Mouse (Mus musculus): ENCODE measurements around the gene Ano8. TPM values are rescaled to one million over a fixed set of nuclear protein-coding genes. Genes with fewer than 3 reads are reported as not detected.
"Not testable (repeated sequence)": the region's sequence is repeated elsewhere in the genome, so short reads cannot be mapped to it uniquely, and the experiment has no call there.

Ano8 gene
- polyA plus RNA-seq, 1 experiment from 2014 or later, result 1.4 TPM

DNA sequence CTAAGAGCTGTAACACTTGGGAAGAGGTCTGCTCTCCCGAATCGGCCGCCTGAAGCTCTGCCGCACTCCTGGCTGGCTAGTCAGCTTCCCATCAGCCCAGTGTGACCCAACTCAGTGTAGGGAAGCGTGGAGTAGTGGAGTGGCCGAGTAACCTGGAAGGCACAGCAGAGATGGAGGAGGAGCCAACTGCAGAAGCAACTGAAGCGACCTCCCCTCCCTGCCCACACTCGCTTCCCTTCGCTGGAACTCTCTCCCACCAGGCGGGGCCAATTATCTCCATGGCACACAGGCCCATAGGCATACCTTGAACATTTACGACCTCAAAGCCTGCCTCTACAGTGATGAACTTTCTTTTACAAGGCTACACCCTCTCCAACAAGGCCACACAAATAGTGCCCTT is 34.0 kb downstream of the Ano8 start:
- 36% methylated on average over 11 of the region's 11 CpGs for WGBS
- Histone ChIP-seq H3K27ac (no peak overlapping the region), H3K9me3 (no peaks in the 10 kb centered on the region), H3K27me3 (replicated peaks) (no peaks in the 10 kb centered on the region), H3K4me1 (replicated peaks) (no peaks in the 10 kb centered on the region), H3K4me3 (replicated peaks) (no peak overlapping the region), H3K36me3 (no peaks in the 10 kb centered on the region), H3K4me2 (replicated peaks) (no peak overlapping the region), H3K9ac (no peak overlapping the region)
- peak; percentile 34; the same call in 1 of the 2 replicates for ATAC-seq

GRCm38 (mm10) chr8:71451337-71451736 is 34.4 kb downstream of the Ano8 start:
- Histone ChIP-seq H3K36me3 (no peaks in the 10 kb centered on the region), H3K4me3 (replicated peaks) (no peak overlapping the region), H3K4me2 (replicated peaks) (no peak overlapping the region), H3K4me1 (replicated peaks) (no peaks in the 10 kb centered on the region), H3K27ac (no peak overlapping the region), H3K9ac (no peak overlapping the region), H3K27me3 (replicated peaks) (no peaks in the 10 kb centered on the region), H3K9me3 (no peaks in the 10 kb centered on the region)
- WGBS, result 66% methylated on average over 4 of the region's 4 CpGs
- ATAC-seq, result no peak

- Histone ChIP-seq H3K4me3 (replicated peaks) (no peak overlapping the region), H3K4me2 (replicated peaks) (no peak overlapping the region), H3K27me3 (replicated peaks) (no peaks in the 10 kb centered on the region), H3K36me3 (no peaks in the 10 kb centered on the region), H3K9me3 (no peaks in the 10 kb centered on the region), H3K27ac (no peak overlapping the region), H3K4me1 (replicated peaks) (no peaks in the 10 kb centered on the region), H3K9ac (no peak overlapping the region)
- WGBS, result 84% methylated on average over 7 of the region's 7 CpGs
- ATAC-seq, result no peak
Measured at GRCm38 (mm10) chr8:71445096-71445495, 40.7 kb downstream of the Ano8 start.

DNA sequence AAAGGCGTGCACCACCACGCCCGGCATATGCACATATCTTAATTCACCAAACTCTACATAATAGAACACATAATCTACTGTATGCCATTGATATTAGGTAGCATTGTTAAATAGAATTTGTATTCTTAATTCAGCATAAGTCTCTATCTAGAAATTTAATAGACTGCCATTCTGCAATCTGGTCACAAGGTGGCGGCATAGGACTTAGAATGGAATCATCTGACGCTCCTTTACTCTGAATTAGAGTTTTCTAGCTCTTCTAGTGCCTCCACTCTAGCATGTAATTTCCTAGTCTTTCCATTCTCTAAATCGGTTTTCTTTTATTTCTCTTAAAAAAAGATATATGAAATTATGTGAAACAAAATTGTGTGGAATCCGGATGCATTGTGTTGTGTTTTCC is 44.4 kb downstream of the Ano8 start:
- no peaks in the 10 kb centered on the region for H3K36me3 ChIP-seq
- H3K9me3 ChIP-seq, result no peaks in the 10 kb centered on the region
- H3K4me3 ChIP-seq (replicated peaks), result no peak overlapping the region
- H3K4me2 ChIP-seq (replicated peaks), result no peak overlapping the region
- ATAC-seq, result no peak; the same call in 1 of the 2 replicates
- H3K27me3 ChIP-seq (replicated peaks), result no peaks in the 10 kb centered on the region
- H3K9ac ChIP-seq, result no peak overlapping the region
- no peak overlapping the region for H3K27ac ChIP-seq
- under 1% methylated on average over 7 of the region's 7 CpGs for WGBS
- no peaks in the 10 kb centered on the region for H3K4me1 ChIP-seq (replicated peaks)

GRCm38 (mm10) chr8:71437041-71437440 is 48.7 kb downstream of the Ano8 start:
- Histone ChIP-seq H3K27ac (no peak overlapping the region), H3K27me3 (replicated peaks) (no peaks in the 10 kb centered on the region), H3K9ac (no peak overlapping the region), H3K4me3 (replicated peaks) (no peak overlapping the region), H3K4me1 (replicated peaks) (no peaks in the 10 kb centered on the region), H3K9me3 (no peaks in the 10 kb centered on the region), H3K36me3 (no peaks in the 10 kb centered on the region), H3K4me2 (replicated peaks) (no peak overlapping the region)
- no peak for ATAC-seq
- WGBS, result 49% methylated on average over 3 of the region's 3 CpGs

GRCm38 (mm10) chr8:71432935-71433334 is 52.8 kb downstream of the Ano8 start:
- not testable (repeated sequence) for H3K4me1 ChIP-seq (replicated peaks); H3K36me3 ChIP-seq; H3K4me3 ChIP-seq (replicated peaks); H3K27ac ChIP-seq; H3K9me3 ChIP-seq; H3K4me2 ChIP-seq (replicated peaks); ATAC-seq; H3K27me3 ChIP-seq (replicated peaks); H3K9ac ChIP-seq
- WGBS, result 83% methylated on average over 1 of the region's 1 CpGs

Other genes with a start within 250 kb of the Ano8 start
- gene Myo9b, start 213.2 kb downstream of the Ano8 start, polyA plus RNA-seq (2015; fragmentation: Nextera tagmentation; extraction: Ambion mirVana), result 15.4 and 19.5 TPM in 2 replicates
- gene Haus8, start 213.0 kb downstream of the Ano8 start, polyA plus RNA-seq (2015; fragmentation: Nextera tagmentation; extraction: Ambion mirVana), result 44.5 and 51.6 TPM in 2 replicates
- 93.5 and 93.8 TPM in 2 replicates for gene Use1, start 119.1 kb downstream of the Ano8 start, polyA plus RNA-seq (2015; fragmentation: Nextera tagmentation; extraction: Ambion mirVana)
- 6.7 and 7.9 TPM in 2 replicates for gene Ocel1, start 114.7 kb downstream of the Ano8 start, polyA plus RNA-seq (2015; fragmentation: Nextera tagmentation; extraction: Ambion mirVana)
- 81.1 and 85.7 TPM in 2 replicates for gene Nr2f6, start 104.0 kb downstream of the Ano8 start, polyA plus RNA-seq (2015; fragmentation: Nextera tagmentation; extraction: Ambion mirVana)
- 8.8 and 10.8 TPM in 2 replicates for gene Ushbp1, start 90.2 kb downstream of the Ano8 start, polyA plus RNA-seq (2015; fragmentation: Nextera tagmentation; extraction: Ambion mirVana)
- 97.8 and 99.8 TPM in 2 replicates for gene Babam1, start 89.1 kb downstream of the Ano8 start, polyA plus RNA-seq (2015; fragmentation: Nextera tagmentation; extraction: Ambion mirVana)
- 31.6 and 41.6 TPM in 2 replicates for gene Ankle1, start 80.0 kb downstream of the Ano8 start, polyA plus RNA-seq (2015; fragmentation: Nextera tagmentation; extraction: Ambion mirVana)
- 34.6 and 37.5 TPM in 2 replicates for gene Abhd8, start 22.3 kb downstream of the Ano8 start, polyA plus RNA-seq (2015; fragmentation: Nextera tagmentation; extraction: Ambion mirVana)
- 199 and 214 TPM in 2 replicates for gene Mrpl34, start 21.0 kb downstream of the Ano8 start, polyA plus RNA-seq (2015; fragmentation: Nextera tagmentation; extraction: Ambion mirVana)
- gene Dda1, start 16.8 kb downstream of the Ano8 start, polyA plus RNA-seq (2015; fragmentation: Nextera tagmentation; extraction: Ambion mirVana), result 90.2 and 91.3 TPM in 2 replicates
- 13.6 and 16.3 TPM in 2 replicates for gene Gtpbp3, start 2.1 kb upstream of the Ano8 start, polyA plus RNA-seq (2015; fragmentation: Nextera tagmentation; extraction: Ambion mirVana)
- 76.8 and 79.2 TPM in 2 replicates for gene Plvap, start 25.8 kb upstream of the Ano8 start, polyA plus RNA-seq (2015; fragmentation: Nextera tagmentation; extraction: Ambion mirVana)
- gene Ccdc194, start 39.7 kb upstream of the Ano8 start, polyA plus RNA-seq (2015; fragmentation: Nextera tagmentation; extraction: Ambion mirVana), result 0.32 and 0.43 TPM in 2 replicates
- 43.0 and 45.5 TPM in 2 replicates for gene Bst2, start 51.5 kb upstream of the Ano8 start, polyA plus RNA-seq (2015; fragmentation: Nextera tagmentation; extraction: Ambion mirVana)
- 103 and 115 TPM in 2 replicates for gene Mvb12a, start 57.0 kb upstream of the Ano8 start, polyA plus RNA-seq (2015; fragmentation: Nextera tagmentation; extraction: Ambion mirVana)
- gene Tmem221, start 72.9 kb upstream of the Ano8 start, polyA plus RNA-seq (2015; fragmentation: Nextera tagmentation; extraction: Ambion mirVana), result 2.1 and 2.8 TPM in 2 replicates
- 0.06 TPM in 1 of 2 replicates, not detected in the other for gene Nxnl1, start 80.6 kb upstream of the Ano8 start, polyA plus RNA-seq (2015; fragmentation: Nextera tagmentation; extraction: Ambion mirVana)
- gene Slc27a1, start 82.9 kb upstream of the Ano8 start, polyA plus RNA-seq (2015; fragmentation: Nextera tagmentation; extraction: Ambion mirVana), result 23.3 and 25.1 TPM in 2 replicates
- 241 and 243 TPM in 2 replicates for gene Pgls, start 106.2 kb upstream of the Ano8 start, polyA plus RNA-seq (2015; fragmentation: Nextera tagmentation; extraction: Ambion mirVana)
- 2.9 and 3.6 TPM in 2 replicates for gene Fam129c, start 111.7 kb upstream of the Ano8 start, polyA plus RNA-seq (2015; fragmentation: Nextera tagmentation; extraction: Ambion mirVana)
- 70.8 and 73.5 TPM in 2 replicates for gene Colgalt1, start 125.0 kb upstream of the Ano8 start, polyA plus RNA-seq (2015; fragmentation: Nextera tagmentation; extraction: Ambion mirVana)
- gene Unc13a, start 185.8 kb upstream of the Ano8 start, polyA plus RNA-seq (2015; fragmentation: Nextera tagmentation; extraction: Ambion mirVana), result 1.3 and 1.5 TPM in 2 replicates
- gene Jak3, start 190.3 kb upstream of the Ano8 start, polyA plus RNA-seq (2015; fragmentation: Nextera tagmentation; extraction: Ambion mirVana), result 9.0 and 9.2 TPM in 2 replicates
- gene Insl3, start 203.3 kb upstream of the Ano8 start, polyA plus RNA-seq (2015; fragmentation: Nextera tagmentation; extraction: Ambion mirVana), result 1.2 and 1.9 TPM in 2 replicates
- gene B3gnt3, start 215.8 kb upstream of the Ano8 start, polyA plus RNA-seq (2015; fragmentation: Nextera tagmentation; extraction: Ambion mirVana), result 16.0 and 17.0 TPM in 2 replicates
- 5.3 and 7.1 TPM in 2 replicates for gene Fcho1, start 239.8 kb upstream of the Ano8 start, polyA plus RNA-seq (2015; fragmentation: Nextera tagmentation; extraction: Ambion mirVana)

All from intestine, embryonic 15.5 days (tissue).